Comparison of ENCODE assay signal across 17 mouse cellular contexts in genomic region chr5:51169828-51170227, GRCm38 (mm10).
"Had no signal": no experiment of that assay in that cellular context is flagged by ENCODE, and none has a peak within 500 bp of the region (broad histone marks: within the 10 kb centered on the region; RNA-seq: fewer than 3 reads in every experiment).

No protein-coding gene starts in this region.

- H3K27ac ChIP-seq: lung, embryonic 15.5 days; macrophage; midbrain, embryonic 13.5 days; midbrain, embryonic 15.5 days; neural tube, embryonic 12.5 days; stomach, embryonic 15.5 days; stomach, postnatal 0 days had no signal

- H3K9ac ChIP-seq: lung, embryonic 15.5 days; midbrain, embryonic 13.5 days; midbrain, embryonic 15.5 days; neural tube, embryonic 12.5 days; stomach, embryonic 15.5 days had no signal

- H3K36me3 ChIP-seq: lung, embryonic 15.5 days; midbrain, embryonic 13.5 days; midbrain, embryonic 15.5 days; neural tube, embryonic 12.5 days; stomach, embryonic 15.5 days had no signal

- H3K4me3 ChIP-seq: lung, embryonic 15.5 days; megakaryocyte, embryonic 14.5 days; midbrain, embryonic 13.5 days; midbrain, embryonic 15.5 days; neural tube, embryonic 12.5 days; stomach, embryonic 15.5 days had no signal

- H3K9me3 ChIP-seq: lung, embryonic 15.5 days; megakaryocyte, embryonic 14.5 days; midbrain, embryonic 13.5 days; midbrain, embryonic 15.5 days; neural tube, embryonic 12.5 days; stomach, embryonic 15.5 days had no signal

- H3K27me3 ChIP-seq: lung, embryonic 15.5 days; megakaryocyte, embryonic 14.5 days; midbrain, embryonic 13.5 days; midbrain, embryonic 15.5 days; neural tube, embryonic 12.5 days; stomach, embryonic 15.5 days had no signal

- DNase-seq: lung, adult 2 months; lung, postnatal 14 days; lung, postnatal 36 days; right cerebral cortex, postnatal 14 days; thymus, adult 2 months; thymus, postnatal 25 days; thymus, postnatal 4 days had no signal

- H3K4me2 ChIP-seq: lung, embryonic 15.5 days; midbrain, embryonic 11.5 days; midbrain, embryonic 13.5 days; midbrain, embryonic 15.5 days; neural tube, embryonic 12.5 days; stomach, embryonic 15.5 days had no signal

- H3K4me1 ChIP-seq: lung, embryonic 15.5 days; megakaryocyte, embryonic 14.5 days; midbrain, embryonic 13.5 days; midbrain, embryonic 15.5 days; neural tube, embryonic 12.5 days; stomach, embryonic 15.5 days had no signal

- ATAC-seq: lung, postnatal 0 days; midbrain, embryonic 13.5 days; midbrain, embryonic 15.5 days had no signal
